Mouse (Mus musculus) inflammation-experienced regulatory T-cells (primary cell): ENCODE results near the gene Ascc3. TPM values are rescaled to one million over a fixed set of nuclear protein-coding genes. Genes with fewer than 3 reads are reported as not detected.

Experiments
- polyA plus RNA-seq, 2 experiments: library from polyadenylated mRNA; unstranded; fragments of 100-300 nt; shearing (Covaris generic); gene quantifications; one replicate each; pipeline ENCODE4 v1.2.1; 2017

Ascc3 gene
- 10 to 100 TPM; 65.0 to 67.3 TPM for polyA plus RNA-seq

GRCm38 (mm10) chr10:50592355-50593293 is at the start of gene Ascc3:
Ascc3 (plus strand) TSS chr10:50592669.

DNA sequence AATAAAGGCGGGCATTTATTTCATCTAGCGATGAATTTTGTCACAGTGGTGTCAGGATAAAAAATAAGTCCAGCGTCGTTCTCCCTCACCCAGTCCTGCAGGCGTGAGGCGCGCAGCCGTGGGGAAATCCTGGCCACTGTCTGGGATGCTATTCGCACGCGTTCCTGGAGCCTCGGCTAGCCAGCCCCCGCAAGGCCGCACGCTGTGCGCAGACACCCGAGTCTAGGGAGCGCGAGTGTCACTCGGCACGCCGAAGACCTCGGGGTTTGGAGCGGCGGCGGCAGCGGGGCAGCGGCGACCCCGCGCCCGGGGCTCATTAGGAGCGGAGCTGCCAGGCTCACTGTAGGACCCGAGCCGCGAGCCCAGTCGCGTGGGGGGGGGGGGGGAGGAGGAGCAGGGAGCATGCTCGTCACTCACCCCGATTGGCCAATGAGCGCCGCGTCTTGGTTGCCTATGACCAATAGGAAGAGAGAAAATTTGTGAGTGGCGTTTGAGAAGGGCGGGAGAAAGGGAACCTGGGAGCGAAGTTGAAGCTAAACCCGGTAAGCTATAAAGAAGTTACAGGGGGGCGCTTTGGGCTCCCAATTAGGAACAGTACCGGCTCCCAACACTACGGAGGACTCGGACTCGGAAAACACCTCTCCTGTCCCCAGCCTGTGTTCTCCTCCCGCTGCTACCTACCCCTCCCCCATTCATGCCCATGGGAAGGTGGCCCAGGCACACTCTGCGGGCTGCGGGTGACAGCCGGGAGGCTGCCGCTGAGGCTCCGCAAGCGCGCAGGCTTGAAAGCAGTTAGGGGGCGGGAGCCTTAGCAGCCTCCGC is 301.9 kb downstream of the Ascc3 start, which contains the start of gene Sim1:
Sim1 (plus strand) TSS at position 585 of the 822 bp plus-strand sequence.

